Mouse (Mus musculus) thymus, postnatal 4 days (tissue): ENCODE measurements around the gene Suds3.
A peak's percentile ranks its signal among the peaks of the same experiment; 100 is the strongest.

ENCODE experiments used
- DNase-seq: peaks from one replicate; pipeline ENCODE4 v3.0.0; 2021

The Suds3 gene

GRCm38 (mm10) chr5:117135869-117136268 is 20.0 kb upstream of the Suds3 start:
- DNase-seq: peak; percentile 75

- peak; percentile 56 for DNase-seq
Measured at GRCm38 (mm10) chr5:117134889-117135456, 19.1 kb upstream of the Suds3 start.

- DNase-seq: peak; percentile 48
Measured at GRCm38 (mm10) chr5:117134066-117134888, 18.4 kb upstream of the Suds3 start.

DNA sequence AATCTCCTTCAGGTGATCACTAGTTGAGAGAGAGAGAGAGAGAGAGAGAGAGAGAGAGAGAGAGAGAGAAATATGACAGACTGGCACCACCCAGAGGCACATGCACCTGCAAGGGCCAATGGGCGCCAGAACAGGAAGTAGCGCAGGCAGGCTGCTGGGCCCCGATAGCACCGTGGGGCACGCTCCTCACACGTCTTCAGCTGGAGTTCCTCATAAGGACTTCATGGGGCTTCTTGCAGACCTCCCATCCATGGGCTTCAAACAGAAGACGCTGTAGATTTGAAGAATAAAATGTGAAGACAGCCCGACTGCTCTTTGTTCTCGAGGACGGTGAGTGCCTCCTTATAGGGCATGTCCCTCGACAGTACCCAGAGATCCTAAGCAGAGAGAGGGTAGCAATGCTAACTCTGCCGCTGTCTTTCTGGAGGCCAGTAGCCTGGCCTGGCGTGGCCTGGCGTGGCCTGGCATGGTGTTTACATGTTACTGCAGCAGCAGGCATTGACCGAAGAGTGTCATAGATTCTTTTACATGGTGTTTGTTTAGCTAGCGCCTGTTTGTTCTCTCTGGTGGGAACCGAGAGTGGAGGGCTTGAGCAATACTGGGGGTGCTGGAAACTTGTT is 17.6 kb upstream of the Suds3 start:
- peak; percentile 86 for DNase-seq

DNA sequence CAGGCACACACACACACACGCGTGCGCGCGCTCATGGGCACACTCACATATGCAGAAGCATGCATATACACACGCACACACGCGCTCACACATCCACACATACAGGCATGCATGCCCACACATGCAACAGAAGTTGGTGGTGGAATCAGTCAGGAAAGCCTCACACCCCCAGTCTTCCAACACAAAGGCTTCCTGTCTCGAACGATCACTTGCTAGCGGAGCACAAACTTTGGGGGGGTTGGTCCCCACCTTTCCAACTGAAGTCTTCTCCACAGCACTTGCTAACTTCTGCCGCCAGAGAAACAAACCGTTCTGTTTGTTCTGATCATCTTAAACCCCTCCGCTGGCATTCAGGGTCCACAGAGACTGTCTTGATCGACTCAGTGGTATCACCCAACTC is 14.8 kb upstream of the Suds3 start:
- peak; percentile 56 for DNase-seq

DNA sequence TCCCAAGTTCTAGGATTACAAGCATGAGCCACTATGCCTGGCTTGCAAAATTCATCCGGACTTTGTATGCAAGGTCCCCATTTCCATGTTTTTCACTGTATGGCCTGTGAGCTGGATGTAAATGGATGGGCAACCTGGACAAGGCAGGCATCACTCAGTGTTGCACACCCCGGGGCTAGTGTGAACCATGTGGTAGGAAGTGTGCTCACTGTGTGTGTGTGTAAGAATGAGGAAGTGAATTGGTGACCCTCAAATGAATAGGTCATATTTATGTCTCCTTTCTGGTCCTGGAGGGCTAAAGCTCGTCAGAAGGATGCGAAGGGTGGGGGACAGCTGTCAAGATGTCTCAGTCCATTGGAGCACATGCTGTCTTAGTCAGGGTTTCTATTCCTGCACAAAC is 11.1 kb upstream of the Suds3 start:
- no peak for DNase-seq

DNA sequence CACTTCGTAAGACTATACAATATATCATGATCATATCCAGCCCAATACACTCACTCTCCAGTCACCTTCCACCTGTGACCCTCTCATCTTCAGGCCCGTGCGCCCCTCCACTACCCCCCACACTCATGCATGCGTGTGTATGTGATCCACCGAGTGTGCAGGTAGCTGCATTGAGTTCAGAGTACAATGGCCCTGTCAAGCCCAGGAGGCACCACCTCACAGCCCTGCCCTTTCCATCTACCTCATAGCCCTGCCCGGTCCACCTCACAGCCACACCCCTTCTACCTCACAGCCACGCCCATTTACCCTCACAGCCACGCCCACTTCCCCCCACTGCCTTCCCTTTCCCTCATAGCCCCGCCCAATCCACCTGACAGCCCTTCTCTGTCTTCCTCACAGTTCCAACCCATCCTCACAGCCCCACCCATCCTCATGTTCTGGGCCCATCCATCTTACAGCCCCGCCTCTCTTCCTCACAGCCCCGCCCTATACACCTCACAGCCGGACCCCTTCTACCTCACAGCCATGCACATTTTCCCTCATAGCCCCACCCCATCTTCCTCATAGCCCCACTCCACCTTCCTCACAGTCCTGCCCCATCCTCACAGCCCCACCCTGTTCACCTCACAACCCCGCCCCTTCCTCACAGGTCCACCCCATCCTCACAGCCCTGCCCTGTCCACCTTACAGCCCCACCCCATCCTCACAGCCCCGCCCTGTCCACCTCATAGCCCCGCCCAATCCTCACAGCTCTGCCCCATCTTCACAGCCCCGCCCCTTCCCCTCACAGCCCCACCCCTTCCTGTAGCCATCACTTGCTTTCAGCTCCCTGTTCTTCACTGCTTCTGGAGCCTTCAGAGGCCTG is 9.8 kb upstream of the Suds3 start:
- no peak for DNase-seq

- no peak for DNase-seq
Measured at GRCm38 (mm10) chr5:117123840-117124239, 7.9 kb upstream of the Suds3 start.

DNA sequence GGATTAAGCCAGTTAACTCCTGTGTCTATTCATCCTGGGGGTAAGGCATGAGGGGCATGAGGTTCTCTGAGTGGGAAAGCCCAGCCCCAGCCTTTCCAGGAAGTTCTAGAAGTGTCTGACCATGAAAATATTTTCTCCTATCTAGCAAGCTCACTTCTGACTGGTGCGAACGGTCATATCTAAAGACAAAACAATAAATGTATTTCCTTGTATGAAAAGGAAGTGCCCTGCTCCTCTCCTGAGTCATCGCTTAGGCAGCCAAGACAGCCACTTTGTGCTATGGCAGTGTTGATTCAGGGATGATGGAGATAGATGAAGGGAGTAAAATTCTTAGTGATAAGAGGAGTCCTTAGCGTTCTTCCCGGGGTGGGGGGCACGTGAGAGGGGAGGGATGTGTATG is 7.2 kb upstream of the Suds3 start:
- no peak for DNase-seq

GRCm38 (mm10) chr5:117121657-117122056 is 5.7 kb upstream of the Suds3 start:
- DNase-seq: no peak

GRCm38 (mm10) chr5:117120489-117121466 is 4.9 kb upstream of the Suds3 start:
- peak; percentile 46 for DNase-seq

GRCm38 (mm10) chr5:117119777-117120488 is 4.0 kb upstream of the Suds3 start, which contains the start of gene Taok3:
Taok3 (plus strand) TSS chr5:117120129.
- peak; percentile 99 for DNase-seq

GRCm38 (mm10) chr5:117118850-117119249 is 2.9 kb upstream of the Suds3 start:
- no peak for DNase-seq

DNA sequence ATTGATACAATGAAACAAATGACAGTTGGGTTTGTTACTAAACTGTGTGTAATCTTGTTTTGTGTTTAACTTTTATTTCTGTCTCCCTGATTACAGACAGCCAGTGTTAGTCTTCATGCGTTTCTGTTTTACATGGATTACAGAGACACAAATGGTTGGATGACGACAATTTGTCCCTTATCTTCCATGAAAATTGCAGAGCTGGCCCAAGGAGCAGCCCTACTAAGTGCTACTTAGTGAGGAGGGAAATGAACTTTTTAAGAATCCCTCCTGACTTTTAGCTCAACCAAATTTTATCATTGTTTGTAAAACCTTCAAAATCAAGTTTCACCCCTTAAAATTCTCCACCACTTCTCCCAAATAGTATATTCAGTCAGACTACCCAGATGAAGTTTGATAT is 2.3 kb upstream of the Suds3 start:
- no peak for DNase-seq

DNA sequence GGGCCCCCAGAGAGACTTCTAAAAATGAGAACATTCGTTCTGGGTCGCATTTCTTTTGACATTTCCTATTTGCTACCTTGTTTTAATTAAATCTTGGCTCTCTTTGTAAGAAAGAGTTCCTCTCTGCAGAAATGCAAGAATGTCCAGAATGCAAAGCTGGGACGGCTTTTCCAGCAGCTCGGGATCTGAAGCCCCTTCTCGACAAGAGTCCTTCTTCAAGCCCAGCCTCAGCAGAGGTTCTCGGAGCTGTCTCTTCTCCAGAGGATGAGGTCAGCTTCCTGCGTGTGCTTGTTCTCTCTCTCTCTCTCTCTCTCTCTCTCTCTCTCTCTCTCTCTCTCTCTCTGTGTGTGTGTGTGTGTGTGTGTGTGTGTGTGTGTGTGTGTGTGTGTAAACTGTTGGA is 1.8 kb upstream of the Suds3 start:
- no peak for DNase-seq

GRCm38 (mm10) chr5:117117241-117117640 is 1.3 kb upstream of the Suds3 start:
- DNase-seq: no peak

- DNase-seq: no peak
Measured at GRCm38 (mm10) chr5:117116660-117117059, 747 bp upstream of the Suds3 start.

GRCm38 (mm10) chr5:117115193-117115767 is 633 bp downstream of the Suds3 start:
- DNase-seq: no peak

DNA sequence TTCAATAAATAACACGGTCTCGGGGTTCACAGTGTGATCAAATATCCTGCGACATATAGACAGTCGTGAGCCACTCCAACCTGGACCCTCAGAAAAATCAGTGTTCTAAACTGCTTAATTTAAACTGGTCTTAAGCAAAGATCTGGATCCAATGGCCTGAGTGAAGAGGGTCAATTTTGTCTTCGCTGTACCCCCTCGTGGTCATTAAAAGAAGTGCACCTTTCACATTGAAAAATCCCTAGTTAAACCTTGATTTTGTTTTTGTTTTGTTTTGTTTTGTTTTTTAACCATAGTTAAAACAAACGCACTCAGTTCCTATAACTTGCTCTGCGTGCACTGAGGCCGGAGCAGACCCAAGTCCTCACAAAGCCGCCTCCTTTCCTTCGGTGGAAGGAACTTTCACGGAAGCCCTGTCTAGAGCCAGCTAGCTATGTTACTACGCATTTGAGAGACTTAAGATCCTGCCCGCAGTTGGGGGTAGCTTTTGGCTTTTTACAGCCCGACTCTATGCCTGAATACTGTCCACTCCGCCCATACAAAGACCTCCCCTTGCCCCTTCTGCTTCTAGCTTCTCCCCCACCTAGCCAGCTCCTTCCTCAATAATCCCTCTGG is 1.2 kb downstream of the Suds3 start:
- no peak for DNase-seq

- DNase-seq: peak; percentile 45
Measured at GRCm38 (mm10) chr5:117113330-117113729, 2.6 kb downstream of the Suds3 start.
